Mouse (Mus musculus) CD8-positive naive resting alpha-beta T cell, adult 57 days (primary cell): ENCODE data around the gene Bglap2. TPM values are rescaled to one million over a fixed set of nuclear protein-coding genes. Genes with fewer than 3 reads are reported as not detected.

Experiments
- total RNA-seq: library from RNA; stranded (reverse); gene quantifications from one replicate; pipeline ENCODE4 v1.2.4, GENCODE M21; 2023

Gene Bglap2
- total RNA-seq: not detected

DNA sequence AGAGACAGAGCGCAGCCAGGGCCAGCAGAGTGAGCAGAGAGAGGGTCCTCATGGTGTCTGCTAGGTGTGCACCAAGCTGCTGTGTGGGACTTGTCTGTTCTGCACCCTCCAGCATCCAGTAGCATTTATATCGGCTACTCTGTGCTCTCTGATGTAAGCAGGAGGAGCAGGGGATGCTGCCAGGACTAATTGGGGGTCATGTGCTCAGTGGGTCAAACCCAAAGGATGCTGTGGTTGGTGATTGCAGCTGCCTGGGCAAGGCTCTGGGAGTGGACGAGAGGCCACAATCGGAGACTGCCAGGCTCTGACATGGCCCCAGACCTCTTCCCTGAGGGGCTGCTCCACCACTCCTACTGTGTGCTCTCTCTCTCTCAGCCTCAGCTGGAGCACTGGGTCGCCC, at the start of gene Bglap2:
Gene Bglap2 (minus strand): TSS at position 101 of the 400 bp plus-strand sequence.

DNA sequence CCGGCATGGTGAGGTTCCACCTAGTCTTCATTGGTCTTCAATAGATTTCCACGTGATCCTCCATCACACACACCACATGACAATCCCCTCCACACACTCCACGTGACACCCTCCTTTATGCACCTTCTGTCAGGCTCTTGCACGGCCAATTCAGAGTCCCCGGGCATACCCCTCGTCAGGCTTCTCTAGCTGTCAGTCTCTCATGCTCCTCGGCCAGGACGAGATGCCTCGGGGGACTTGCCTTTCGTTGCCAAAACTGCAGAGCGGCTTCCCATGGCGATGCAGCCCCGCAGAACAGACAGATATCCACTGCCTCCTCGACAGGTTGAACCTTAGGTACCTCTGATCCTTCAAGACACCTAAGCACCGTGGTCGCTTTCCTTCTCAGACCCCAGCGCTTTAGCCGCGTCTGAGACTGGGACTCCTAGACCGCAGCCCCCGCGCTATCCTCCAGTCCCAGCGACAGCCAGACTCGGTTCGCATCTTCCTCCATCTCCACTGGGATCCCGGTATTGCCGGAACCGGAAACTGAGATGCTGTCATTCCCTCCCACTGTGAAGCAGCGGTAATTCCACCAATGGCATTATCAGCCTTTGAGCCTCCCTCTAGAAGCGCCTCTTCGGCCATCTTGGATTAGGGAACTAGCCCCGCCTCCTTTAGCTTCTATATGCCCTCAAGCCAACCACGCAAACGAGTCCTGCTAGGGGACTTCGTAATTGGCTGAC, 46.3 kb upstream of the Bglap2 start, which contains the start of gene Slc25a44:
Gene Slc25a44 (minus strand): TSS at position 535 of the 725 bp plus-strand sequence.

DNA sequence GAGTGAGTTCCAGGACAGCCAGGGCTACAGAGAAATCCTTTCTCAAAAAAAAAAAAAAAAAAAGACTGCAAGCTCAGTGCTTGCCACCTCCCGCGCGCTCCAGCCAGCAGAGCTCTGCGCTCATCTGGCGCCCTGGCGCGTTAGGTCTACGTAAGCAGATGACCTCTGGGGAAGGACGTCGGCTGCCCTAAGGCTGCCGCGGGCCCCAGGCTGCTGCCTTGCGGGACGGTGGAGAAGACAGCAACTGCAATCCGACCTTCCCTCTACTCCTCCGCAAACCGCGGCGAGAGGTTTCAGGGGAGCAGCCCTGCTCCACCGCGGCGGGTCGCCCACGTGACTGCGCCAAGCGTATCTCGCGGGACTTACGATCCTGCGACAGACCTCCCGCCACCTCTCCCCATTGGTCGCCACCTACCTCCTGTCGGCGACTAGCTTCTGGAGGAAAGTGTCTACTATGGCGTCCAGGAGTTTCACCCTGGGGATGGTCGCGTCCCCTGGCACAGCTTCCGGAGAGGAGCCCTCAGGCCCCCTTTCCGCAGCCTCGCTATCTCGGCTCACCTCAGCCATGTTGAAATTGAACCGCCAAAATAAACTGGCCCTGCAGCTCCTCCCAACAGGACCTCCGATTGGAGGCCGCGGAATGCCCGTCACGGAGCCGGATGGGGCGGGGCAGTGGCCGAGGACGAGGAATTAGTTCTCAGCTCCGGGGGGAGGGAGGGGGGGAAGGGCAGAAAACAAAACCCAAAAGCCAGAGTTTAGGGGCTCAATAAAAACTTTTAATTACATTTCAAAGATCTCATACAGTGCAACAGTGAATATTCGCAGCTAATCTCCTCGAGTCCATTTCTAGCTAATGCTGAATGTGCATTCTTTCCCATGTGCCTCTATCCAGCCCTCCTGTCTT, 31.5 kb upstream of the Bglap2 start, which contains the start of gene Pmf1:
Gene Pmf1 (minus strand): TSS at position 591 of the 904 bp plus-strand sequence.

DNA sequence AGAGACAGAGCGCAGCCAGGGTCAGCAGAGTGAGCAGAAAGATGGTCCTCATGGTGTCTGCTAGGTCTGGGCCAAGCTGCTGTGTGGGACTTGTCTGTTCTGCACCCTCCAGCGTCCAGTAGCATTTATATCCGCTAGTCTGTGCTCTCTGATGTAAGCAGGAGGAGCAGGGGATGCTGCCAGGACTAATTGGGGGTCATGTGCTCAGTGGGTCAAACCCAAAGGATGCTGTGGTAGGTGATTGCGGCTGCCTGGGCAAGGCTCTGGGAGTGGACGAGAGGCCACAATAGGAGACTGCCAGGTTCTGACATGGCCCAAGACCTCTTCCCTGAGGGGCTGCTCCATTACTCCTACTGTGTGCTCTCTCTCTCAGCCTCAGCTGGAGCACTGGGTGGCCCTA, 5.9 kb upstream of the Bglap2 start, which contains the start of gene Bglap:
Gene Bglap (minus strand): TSS at position 101 of the 400 bp plus-strand sequence.

DNA sequence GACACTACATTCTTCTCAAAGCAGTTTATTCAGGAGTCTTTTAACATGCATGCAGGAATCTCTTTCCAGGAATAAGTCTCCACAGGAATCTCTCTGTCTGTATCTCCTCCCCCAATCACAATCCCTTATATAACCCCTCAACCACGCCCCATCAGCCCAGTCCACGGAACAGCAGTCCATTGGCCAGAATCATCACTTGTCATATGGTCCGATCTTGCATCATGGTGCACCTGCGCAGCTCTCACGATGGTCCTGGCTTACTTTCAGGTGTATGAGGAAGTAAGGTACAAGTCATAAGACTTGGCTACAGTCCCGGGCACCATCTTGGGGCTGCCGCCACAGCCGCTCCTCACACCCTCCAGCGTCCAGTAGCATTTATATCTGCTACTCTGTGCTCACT, 5.9 kb downstream of the Bglap2 start, which contains the start of gene Bglap3:
Gene Bglap3 (minus strand): TSS at position 101 of the 400 bp plus-strand sequence.

DNA sequence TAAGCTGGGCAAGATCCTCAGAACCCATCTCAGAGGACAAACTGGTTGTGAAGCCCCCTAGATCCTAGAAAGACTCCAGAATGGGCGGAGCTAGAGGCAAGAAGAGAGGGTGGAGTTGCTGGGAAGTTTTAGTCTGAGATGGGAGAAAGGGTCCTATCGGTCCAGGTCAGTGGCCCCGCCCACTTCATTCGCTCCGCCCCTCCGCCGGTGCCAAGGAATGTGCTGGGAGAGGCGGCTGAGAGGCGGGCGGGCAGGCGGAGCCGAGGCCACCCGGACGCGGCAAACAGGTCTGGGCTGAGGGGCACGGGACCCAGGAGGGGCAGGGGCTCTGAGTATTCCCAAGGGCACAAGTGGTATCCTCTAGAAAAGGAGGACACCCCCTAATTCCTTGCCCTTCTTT, 14.2 kb downstream of the Bglap2 start, which contains the start of gene Paqr6:
Gene Paqr6 (plus strand): TSS at position 248 of the 400 bp plus-strand sequence.

DNA sequence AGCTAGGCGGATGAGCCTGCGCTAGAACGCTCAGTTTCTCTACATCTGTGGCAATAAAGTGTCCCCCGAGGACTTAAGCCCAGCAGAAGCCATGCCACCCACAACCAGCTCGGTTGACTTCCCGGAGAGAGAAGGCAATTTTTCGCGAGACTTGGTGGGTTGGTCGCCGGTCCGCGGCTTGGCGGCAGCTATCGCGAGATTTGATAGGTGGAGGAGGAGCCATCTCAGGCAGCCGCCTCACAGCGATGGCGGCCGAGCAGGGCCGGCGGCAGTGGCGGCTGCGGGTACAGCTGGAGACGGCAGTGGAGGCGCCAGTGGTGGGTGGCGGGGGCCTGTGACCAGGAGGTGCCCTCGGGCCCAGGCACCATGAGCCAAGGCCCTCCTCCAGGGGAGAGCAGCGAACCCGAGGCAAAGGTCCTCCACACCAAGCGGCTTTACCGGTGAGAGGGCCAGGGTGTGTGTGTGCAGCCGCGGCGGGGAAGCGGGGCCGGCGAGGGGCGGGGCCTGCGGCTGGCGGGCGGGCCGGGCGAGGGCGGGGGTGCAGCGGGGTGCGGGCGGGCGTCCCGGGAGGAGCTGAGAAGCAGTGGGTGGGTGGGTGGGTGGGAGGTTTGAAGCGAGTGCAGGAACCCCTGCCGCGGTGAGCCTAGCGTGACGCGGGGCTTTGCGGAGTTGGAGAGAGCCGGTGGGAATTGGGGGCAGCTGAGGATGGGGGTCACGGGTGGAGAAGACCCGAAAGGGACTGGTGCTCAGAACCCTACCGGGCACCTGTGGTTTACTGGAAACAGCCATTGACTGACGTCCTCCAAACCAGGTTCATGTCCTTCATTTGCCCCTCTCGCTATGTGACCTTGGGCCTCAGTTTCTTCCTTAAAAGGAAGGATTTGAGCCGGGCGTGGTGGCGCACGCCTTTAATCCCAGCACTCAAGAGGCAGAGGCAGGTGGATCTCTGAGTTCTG, 42.2 kb downstream of the Bglap2 start, which contains the start of the genes Tmem79 and Smg5:
Gene Tmem79 (minus strand): TSS at position 91 of the 956 bp plus-strand sequence.
Gene Smg5 (plus strand): TSS at position 203 of the 956 bp plus-strand sequence.

Other genes starting within 250 kb of the Bglap2 start
- gene Mef2d, start 236.3 kb downstream of the Bglap2 start, total RNA-seq: 328 TPM
- gene Rhbg, start 124.0 kb downstream of the Bglap2 start, total RNA-seq: not detected
- not detected for gene Gm38392, start 91.5 kb downstream of the Bglap2 start, total RNA-seq
- gene Tsacc, start 81.7 kb downstream of the Bglap2 start, total RNA-seq: 6.6 TPM
- 189 TPM for gene Cct3, start 81.6 kb downstream of the Bglap2 start, total RNA-seq
- 91.9 TPM for gene Glmp, start 53.7 kb downstream of the Bglap2 start, total RNA-seq
- gene Tmem79, start 42.6 kb downstream of the Bglap2 start, total RNA-seq: 0.28 TPM
- 121 TPM for gene Smg5, start 42.4 kb downstream of the Bglap2 start, total RNA-seq
- gene Paqr6, start 14.1 kb downstream of the Bglap2 start, total RNA-seq: 0.46 TPM
- not detected for gene Bglap3, start 6.0 kb downstream of the Bglap2 start, total RNA-seq
- gene Bglap, start 5.8 kb upstream of the Bglap2 start, total RNA-seq: not detected
- 36.7 TPM for gene Pmf1, start 31.6 kb upstream of the Bglap2 start, total RNA-seq
- 14.5 TPM for gene Slc25a44, start 46.4 kb upstream of the Bglap2 start, total RNA-seq
- 112 TPM for gene Sema4a, start 82.5 kb upstream of the Bglap2 start, total RNA-seq
- gene Lmna, start 131.3 kb upstream of the Bglap2 start, total RNA-seq: 7.0 TPM
- 3.4 TPM for gene Mex3a, start 153.7 kb upstream of the Bglap2 start, total RNA-seq
- 1.1 TPM for gene Rab25, start 169.6 kb upstream of the Bglap2 start, total RNA-seq
- 68.6 TPM for gene Lamtor2, start 174.4 kb upstream of the Bglap2 start, total RNA-seq
- gene Ubqln4, start 175.1 kb upstream of the Bglap2 start, total RNA-seq: 47.2 TPM
- 59.0 TPM for gene Ssr2, start 197.2 kb upstream of the Bglap2 start, total RNA-seq
- gene Arhgef2, start 227.3 kb upstream of the Bglap2 start, total RNA-seq: 198 TPM